Mouse (Mus musculus): ENCODE measurements at regions not wholly inside any gene's neighbourhood (a gene's known extent, or its start where the extent isn't known, plus 50 kb on each side); places are given as distances from the start of the nearest gene placed in this dataset.
"Not testable (repeated sequence)": the region's sequence is repeated elsewhere in the genome, so short reads cannot be mapped to it uniquely, and the experiment has no call there.

- H3K9ac ChIP-seq (replicated peaks; ENCODE audit: low read depth); H3K27ac ChIP-seq (ENCODE audit: low read length); H3K4me1 ChIP-seq (ENCODE audit: insufficient read depth, low read depth, low read length); H3K27me3 ChIP-seq (replicated peaks; ENCODE audit: insufficient read depth, low read length); H3K4me3 ChIP-seq (ENCODE audit: low read depth, low read length); DNase-seq (ENCODE audit: low spot score); H3K4me2 ChIP-seq (replicated peaks; ENCODE audit: low read depth, low read length); H3K9me3 ChIP-seq (ENCODE audit: low read length); H3K36me3 ChIP-seq (ENCODE audit: insufficient read depth, low read length): not testable (repeated sequence)
- WGBS, result 57% methylated on average over 3 of the region's 3 CpGs
- peak; percentile 32 for ATAC-seq
These were observed 57.9 kb upstream of the Zfp709 start for GRCm38 (mm10) chr8:71823655-71824622.

- WGBS, result 48% methylated on average over 1 of the region's 1 CpGs
- not testable (repeated sequence) for H3K27ac ChIP-seq (ENCODE audit: low read length); DNase-seq (ENCODE audit: low spot score); H3K9me3 ChIP-seq (ENCODE audit: low read length); H3K36me3 ChIP-seq (ENCODE audit: insufficient read depth, low read length); H3K9ac ChIP-seq (replicated peaks; ENCODE audit: low read depth); H3K27me3 ChIP-seq (replicated peaks; ENCODE audit: insufficient read depth, low read length); ATAC-seq; H3K4me2 ChIP-seq (replicated peaks; ENCODE audit: low read depth, low read length); H3K4me3 ChIP-seq (ENCODE audit: low read depth, low read length); H3K4me1 ChIP-seq (ENCODE audit: insufficient read depth, low read depth, low read length)
These were observed 59.1 kb upstream of the Zfp709 start for GRCm38 (mm10) chr8:71822749-71823148.

GRCm38 (mm10) chr8:71819936-71820335 lies 61.9 kb upstream of the Zfp709 start:
- H3K9me3 ChIP-seq (ENCODE audit: low read length); H3K9ac ChIP-seq (replicated peaks; ENCODE audit: low read depth); H3K27me3 ChIP-seq (replicated peaks; ENCODE audit: insufficient read depth, low read length); H3K4me3 ChIP-seq (ENCODE audit: low read depth, low read length); H3K36me3 ChIP-seq (ENCODE audit: insufficient read depth, low read length); H3K4me2 ChIP-seq (replicated peaks; ENCODE audit: low read depth, low read length); H3K4me1 ChIP-seq (ENCODE audit: insufficient read depth, low read depth, low read length); H3K27ac ChIP-seq (ENCODE audit: low read length): not testable (repeated sequence)
- WGBS, result 79% methylated on average over 8 of the region's 8 CpGs
- DNase-seq (ENCODE audit: low spot score) (peak; percentile 22), ATAC-seq (peak; percentile 17; the same call in 1 of the 2 replicates)

GRCm38 (mm10) chr8:71819381-71819780 lies 62.4 kb upstream of the Zfp709 start:
- H3K27ac ChIP-seq (ENCODE audit: low read length); DNase-seq (ENCODE audit: low spot score); H3K36me3 ChIP-seq (ENCODE audit: insufficient read depth, low read length); H3K4me2 ChIP-seq (replicated peaks; ENCODE audit: low read depth, low read length); H3K4me1 ChIP-seq (ENCODE audit: insufficient read depth, low read depth, low read length); H3K4me3 ChIP-seq (ENCODE audit: low read depth, low read length); H3K27me3 ChIP-seq (replicated peaks; ENCODE audit: insufficient read depth, low read length); H3K9ac ChIP-seq (replicated peaks; ENCODE audit: low read depth); H3K9me3 ChIP-seq (ENCODE audit: low read length): not testable (repeated sequence)
- WGBS, result 91% methylated on average over 9 of the region's 9 CpGs
- ATAC-seq, result peak; percentile 50

- H3K9me3 ChIP-seq (ENCODE audit: low read length); H3K27me3 ChIP-seq (replicated peaks; ENCODE audit: insufficient read depth, low read length); DNase-seq (ENCODE audit: low spot score); H3K36me3 ChIP-seq (ENCODE audit: insufficient read depth, low read length); H3K4me3 ChIP-seq (ENCODE audit: low read depth, low read length); H3K27ac ChIP-seq (ENCODE audit: low read length); ATAC-seq; H3K4me2 ChIP-seq (replicated peaks; ENCODE audit: low read depth, low read length); H3K9ac ChIP-seq (replicated peaks; ENCODE audit: low read depth); H3K4me1 ChIP-seq (ENCODE audit: insufficient read depth, low read depth, low read length): not testable (repeated sequence)
- 91% methylated on average over 19 of the region's 20 CpGs for WGBS
These were observed 65.4 kb upstream of the Zfp709 start for GRCm38 (mm10) chr8:71816272-71817034.

- ATAC-seq; H3K27me3 ChIP-seq (replicated peaks; ENCODE audit: insufficient read depth, low read length); H3K4me2 ChIP-seq (replicated peaks; ENCODE audit: low read depth, low read length); H3K9ac ChIP-seq (replicated peaks; ENCODE audit: low read depth); H3K9me3 ChIP-seq (ENCODE audit: low read length); H3K36me3 ChIP-seq (ENCODE audit: insufficient read depth, low read length); H3K4me1 ChIP-seq (ENCODE audit: insufficient read depth, low read depth, low read length); DNase-seq (ENCODE audit: low spot score); H3K4me3 ChIP-seq (ENCODE audit: low read depth, low read length); H3K27ac ChIP-seq (ENCODE audit: low read length): not testable (repeated sequence)
- 92% methylated on average over 5 of the region's 5 CpGs for WGBS
These were observed 66.0 kb upstream of the Zfp709 start for GRCm38 (mm10) chr8:71815813-71816212.

- H3K36me3 ChIP-seq (ENCODE audit: insufficient read depth, low read length), result not testable (repeated sequence)
These were observed 66.9 kb upstream of the Zfp709 start for GRCm38 (mm10) chr8:71814740-71815514.

GRCm38 (mm10) chr8:71813889-71814288 lies 67.9 kb upstream of the Zfp709 start:
- ATAC-seq; H3K9me3 ChIP-seq (ENCODE audit: low read length); H3K27me3 ChIP-seq (replicated peaks; ENCODE audit: insufficient read depth, low read length); H3K27ac ChIP-seq (ENCODE audit: low read length); H3K4me2 ChIP-seq (replicated peaks; ENCODE audit: low read depth, low read length); H3K4me3 ChIP-seq (ENCODE audit: low read depth, low read length); H3K9ac ChIP-seq (replicated peaks; ENCODE audit: low read depth); H3K4me1 ChIP-seq (ENCODE audit: insufficient read depth, low read depth, low read length); H3K36me3 ChIP-seq (ENCODE audit: insufficient read depth, low read length): not testable (repeated sequence)
- WGBS, result 80% methylated on average over 4 of the region's 4 CpGs
- DNase-seq (ENCODE audit: low spot score), result peak; percentile 3

More at GRCm38 (mm10) chr8:71814740-71815514, 66.9 kb upstream of the Zfp709 start:
- not testable (repeated sequence) for H3K9me3 ChIP-seq (ENCODE audit: low read length); H3K27me3 ChIP-seq (replicated peaks; ENCODE audit: insufficient read depth, low read length); H3K4me1 ChIP-seq (ENCODE audit: insufficient read depth, low read depth, low read length); H3K9ac ChIP-seq (replicated peaks; ENCODE audit: low read depth); ATAC-seq; H3K27ac ChIP-seq (ENCODE audit: low read length); H3K4me3 ChIP-seq (ENCODE audit: low read depth, low read length); H3K4me2 ChIP-seq (replicated peaks; ENCODE audit: low read depth, low read length); DNase-seq (ENCODE audit: low spot score)
- WGBS, result 84% methylated on average over 14 of the region's 14 CpGs

- not testable (repeated sequence) for H3K4me3 ChIP-seq (ENCODE audit: low read depth, low read length); H3K4me1 ChIP-seq (ENCODE audit: insufficient read depth, low read depth, low read length); H3K27me3 ChIP-seq (replicated peaks; ENCODE audit: insufficient read depth, low read length); H3K4me2 ChIP-seq (replicated peaks; ENCODE audit: low read depth, low read length); H3K27ac ChIP-seq (ENCODE audit: low read length); H3K9me3 ChIP-seq (ENCODE audit: low read length); DNase-seq (ENCODE audit: low spot score); H3K9ac ChIP-seq (replicated peaks; ENCODE audit: low read depth); H3K36me3 ChIP-seq (ENCODE audit: insufficient read depth, low read length); ATAC-seq
- WGBS, result 87% methylated on average over 8 of the region's 8 CpGs
These were observed 68.6 kb upstream of the Zfp709 start for GRCm38 (mm10) chr8:71813239-71813638.
